Mouse (Mus musculus): ENCODE measurements at regions not wholly inside any gene's neighbourhood (a gene's known extent, or its start where the extent isn't known, plus 50 kb on each side); places are given as distances from the start of the nearest gene placed in this dataset.

DNA sequence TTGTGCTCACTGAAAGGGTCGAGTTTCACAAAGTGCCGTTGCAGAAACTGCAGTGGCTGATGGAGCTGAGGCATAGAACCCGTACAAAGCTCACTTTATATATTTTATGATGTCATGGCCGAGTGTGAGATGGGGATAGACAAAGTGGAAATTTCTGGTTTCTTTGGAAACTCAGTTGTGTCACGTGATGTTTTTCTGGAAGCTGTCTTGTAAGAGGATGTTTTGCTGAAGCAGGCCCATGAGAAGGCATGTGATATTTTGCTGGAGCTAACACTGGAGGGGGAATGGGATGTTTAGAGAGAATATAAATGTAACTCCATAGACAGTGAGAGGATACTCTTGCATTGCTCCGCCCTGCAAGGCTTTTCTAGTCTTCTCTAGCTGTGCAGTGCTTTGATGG lies 311.7 kb downstream of the Tmem132b start:
- Histone ChIP-seq H3K4me1 (no peaks in the 10 kb centered on the region), H3K36me3 (no peaks in the 10 kb centered on the region), H3K27me3 (no peaks in the 10 kb centered on the region), H3K4me2 (replicated peaks) (no peak overlapping the region), H3K27ac (no peak overlapping the region), H3K9ac (no peak overlapping the region), H3K4me3 (no peak overlapping the region), H3K9me3 (peaks cover 4% of the 10 kb centered on the region; the same call in 1 of the 2 replicates)
- WGBS = 69% methylated on average over 6 of the region's 6 CpGs
- ATAC-seq (ENCODE audit: low FRiP score, low read depth) = no peak

- Histone ChIP-seq H3K4me2 (replicated peaks) (no peak overlapping the region), H3K27ac (no peak overlapping the region), H3K4me3 (no peak overlapping the region), H3K9ac (no peak overlapping the region), H3K36me3 (no peaks in the 10 kb centered on the region), H3K27me3 (no peaks in the 10 kb centered on the region), H3K9me3 (peaks cover 14% of the 10 kb centered on the region), H3K4me1 (no peaks in the 10 kb centered on the region)
- ATAC-seq (ENCODE audit: low FRiP score, low read depth) = no peak
- WGBS = 85% methylated on average over 7 of the region's 7 CpGs
Measured at GRCm38 (mm10) chr5:125849722-125850121, 318.1 kb downstream of the Tmem132b start.

DNA sequence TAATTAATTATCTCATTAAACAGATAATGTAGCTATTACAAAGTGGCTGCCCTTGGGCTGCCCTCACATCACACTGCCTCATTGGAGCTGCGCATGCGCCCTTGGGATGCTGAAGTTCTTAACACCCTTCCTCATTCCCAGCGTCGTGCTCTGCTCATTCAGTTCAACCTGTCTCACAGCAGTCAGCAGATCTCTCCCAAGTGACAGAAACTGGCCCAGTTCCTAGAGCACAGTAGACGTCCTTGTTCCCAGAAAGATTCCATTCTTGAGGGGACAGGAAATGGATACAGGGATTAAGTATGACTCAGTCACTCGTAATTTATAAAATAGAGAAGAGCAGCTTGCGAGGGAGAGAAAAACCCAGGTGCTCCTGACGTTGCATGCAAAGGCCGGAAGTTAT lies 344.7 kb downstream of the Tmem132b start:
- 80% methylated on average over 9 of the region's 9 CpGs for WGBS
- ATAC-seq (ENCODE audit: low FRiP score, low read depth) = no peak

DNA sequence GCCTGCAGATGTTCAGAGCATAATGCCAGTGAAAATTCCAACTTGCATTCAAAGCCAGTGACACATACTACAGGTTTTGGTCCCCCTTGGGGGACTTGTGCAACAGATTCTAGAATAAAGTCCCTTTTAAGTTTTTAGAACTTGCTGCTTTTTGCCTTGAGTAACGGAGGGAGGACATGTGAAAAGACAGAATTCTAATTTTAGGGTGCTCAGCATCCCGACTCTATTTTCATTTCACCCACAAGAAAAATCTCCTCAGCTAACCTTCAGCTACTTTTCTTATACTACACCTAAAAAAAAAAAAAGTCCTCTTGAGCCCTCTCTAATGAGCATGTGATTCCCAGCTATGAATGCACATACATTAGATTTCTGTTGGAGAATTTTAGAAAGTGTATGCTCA lies 357.3 kb downstream of the Tmem132b start:
- WGBS = 84% methylated on average over 2 of the region's 2 CpGs
- Histone ChIP-seq H3K9ac (no peak overlapping the region), H3K27me3 (no peaks in the 10 kb centered on the region), H3K4me3 (no peak overlapping the region), H3K36me3 (no peaks in the 10 kb centered on the region), H3K9me3 (peaks cover 3% of the 10 kb centered on the region; the same call in 1 of the 2 replicates), H3K4me2 (replicated peaks) (no peak overlapping the region), H3K4me1 (no peaks in the 10 kb centered on the region), H3K27ac (no peak overlapping the region)
- ATAC-seq (ENCODE audit: low FRiP score, low read depth) = no peak

More for the DNA sequence above, 344.7 kb downstream of the Tmem132b start:
- no peaks in the 10 kb centered on the region for H3K27me3 ChIP-seq
- peaks cover 6% of the 10 kb centered on the region; the same call in 1 of the 2 replicates for H3K9me3 ChIP-seq
- H3K4me2 ChIP-seq (replicated peaks) = no peak overlapping the region
- no peak overlapping the region for H3K27ac ChIP-seq
- no peak overlapping the region for H3K4me3 ChIP-seq
- H3K36me3 ChIP-seq = no peaks in the 10 kb centered on the region
- no peak overlapping the region for H3K9ac ChIP-seq
- H3K4me1 ChIP-seq = no peaks in the 10 kb centered on the region

DNA sequence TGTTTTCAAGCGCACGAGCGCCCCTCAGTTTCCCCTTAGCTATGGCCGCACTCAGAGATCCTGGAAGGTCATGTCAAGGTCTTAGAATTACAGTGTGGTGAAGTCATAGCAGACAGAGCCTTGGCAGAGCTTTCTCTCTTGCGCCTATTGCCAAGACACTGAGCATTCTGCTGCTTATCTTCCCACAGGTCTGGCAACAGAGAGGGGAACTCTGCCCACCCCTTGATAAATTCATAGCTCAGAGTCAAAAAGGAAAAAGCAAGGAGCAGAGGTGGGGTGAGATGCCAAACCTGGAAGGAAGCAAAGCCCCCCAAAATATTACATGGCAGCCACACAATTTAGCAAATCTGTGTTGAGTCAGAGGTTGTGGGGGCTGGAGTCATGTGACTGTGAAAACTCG lies 362.3 kb downstream of the Tmem132b start:
- no peaks in the 10 kb centered on the region for H3K36me3 ChIP-seq
- H3K4me1 ChIP-seq = no peaks in the 10 kb centered on the region
- H3K9ac ChIP-seq = no peak overlapping the region
- H3K27ac ChIP-seq = no peak overlapping the region
- H3K4me3 ChIP-seq = no peak overlapping the region
- H3K9me3 ChIP-seq = peaks cover 6% of the 10 kb centered on the region; the same call in 1 of the 2 replicates
- no peak for ATAC-seq (ENCODE audit: low FRiP score, low read depth)
- no peaks in the 10 kb centered on the region for H3K27me3 ChIP-seq
- H3K4me2 ChIP-seq (replicated peaks) = no peak overlapping the region
- 87% methylated on average over 6 of the region's 6 CpGs for WGBS

DNA sequence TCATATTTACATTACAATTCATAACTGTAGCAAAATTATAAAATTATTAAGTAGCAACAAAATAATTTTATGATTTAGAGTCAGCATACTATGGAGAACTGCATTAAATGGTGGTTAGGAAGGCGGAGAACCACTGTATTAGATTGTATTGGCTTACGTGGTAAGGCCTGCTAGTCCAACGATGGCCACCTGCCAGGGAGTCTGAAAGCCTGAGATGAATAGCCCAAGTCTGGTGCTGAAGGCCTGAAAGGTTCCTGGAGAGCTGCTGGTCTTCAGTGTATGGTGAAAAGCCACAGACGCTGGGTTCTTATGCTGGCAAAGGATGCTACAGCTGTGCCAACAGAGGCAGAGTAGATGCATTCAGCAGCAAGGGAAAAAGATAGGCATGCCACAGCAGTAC lies 370.5 kb downstream of the Tmem132b start:
- no peak overlapping the region for H3K9ac ChIP-seq
- no peak for ATAC-seq (ENCODE audit: low FRiP score, low read depth)
- H3K4me2 ChIP-seq (replicated peaks) = no peak overlapping the region
- no peak overlapping the region for H3K27ac ChIP-seq
- H3K36me3 ChIP-seq = no peaks in the 10 kb centered on the region
- no peak overlapping the region for H3K4me3 ChIP-seq
- no peaks in the 10 kb centered on the region for H3K4me1 ChIP-seq
- WGBS = 86% methylated on average over 4 of the region's 4 CpGs
- no peaks in the 10 kb centered on the region for H3K27me3 ChIP-seq
- H3K9me3 ChIP-seq = no peaks in the 10 kb centered on the region

- Histone ChIP-seq H3K4me2 (replicated peaks) (no peak overlapping the region), H3K9ac (no peak overlapping the region), H3K4me1 (no peaks in the 10 kb centered on the region), H3K27ac (no peak overlapping the region), H3K27me3 (no peaks in the 10 kb centered on the region), H3K9me3 (no peaks in the 10 kb centered on the region), H3K36me3 (no peaks in the 10 kb centered on the region), H3K4me3 (no peak overlapping the region)
- no peak for ATAC-seq (ENCODE audit: low FRiP score, low read depth)
- WGBS = 81% methylated on average over 5 of the region's 5 CpGs
Measured at GRCm38 (mm10) chr5:125904426-125904825, 372.9 kb downstream of the Tmem132b start.

GRCm38 (mm10) chr5:125907332-125907731 lies 375.8 kb downstream of the Tmem132b start:
- Histone ChIP-seq H3K27ac (no peak overlapping the region), H3K4me1 (no peaks in the 10 kb centered on the region), H3K9ac (no peak overlapping the region), H3K4me2 (replicated peaks) (no peak overlapping the region), H3K4me3 (no peak overlapping the region), H3K36me3 (no peaks in the 10 kb centered on the region), H3K27me3 (no peaks in the 10 kb centered on the region), H3K9me3 (no peaks in the 10 kb centered on the region)
- ATAC-seq (ENCODE audit: low FRiP score, low read depth) = no peak
- 89% methylated on average over 4 of the region's 4 CpGs for WGBS

DNA sequence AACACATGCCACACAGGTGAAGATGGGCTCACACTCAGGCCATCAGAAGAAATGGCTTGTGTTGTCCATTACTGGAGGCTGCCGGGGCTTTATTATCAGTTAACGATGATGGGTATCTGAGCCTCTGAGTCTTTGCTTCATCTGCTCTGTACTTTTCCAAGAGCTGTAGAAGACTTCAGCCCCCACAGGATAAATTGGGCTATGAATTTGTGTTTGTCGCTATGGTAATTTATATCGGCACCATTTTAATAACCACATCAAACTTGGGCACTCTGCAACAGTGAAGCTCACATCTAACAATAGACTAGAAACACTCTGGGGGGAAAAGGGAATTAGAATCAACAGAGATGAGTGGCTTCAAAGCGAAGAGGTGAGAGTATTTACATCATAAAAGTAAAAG lies 376.3 kb downstream of the Tmem132b start:
- H3K4me2 ChIP-seq (replicated peaks) = no peak overlapping the region
- 90% methylated on average over 5 of the region's 5 CpGs for WGBS
- H3K4me1 ChIP-seq = no peaks in the 10 kb centered on the region
- H3K4me3 ChIP-seq = no peak overlapping the region
- no peak overlapping the region for H3K27ac ChIP-seq
- H3K9me3 ChIP-seq = no peaks in the 10 kb centered on the region
- H3K9ac ChIP-seq = no peak overlapping the region
- ATAC-seq (ENCODE audit: low FRiP score, low read depth) = no peak
- H3K27me3 ChIP-seq = no peaks in the 10 kb centered on the region
- no peaks in the 10 kb centered on the region for H3K36me3 ChIP-seq

DNA sequence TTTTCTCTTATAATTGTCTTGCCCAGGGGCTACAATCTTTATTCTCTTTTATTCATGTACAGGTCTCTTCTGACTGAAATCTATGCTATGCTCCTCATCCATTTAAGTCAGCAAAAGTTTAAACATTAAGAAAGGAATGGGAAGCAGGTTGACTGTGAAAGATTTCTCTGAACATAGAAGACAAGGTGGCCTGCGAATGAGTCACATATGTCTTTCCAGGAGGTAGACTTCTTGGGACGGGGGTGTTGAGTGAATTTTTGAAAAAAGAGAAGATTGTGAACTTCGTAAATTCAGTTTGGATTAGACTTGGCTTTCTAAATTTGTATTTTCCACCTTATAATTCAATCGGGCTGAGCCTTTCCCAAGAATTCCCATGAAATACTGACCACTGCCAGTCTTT lies 384.3 kb downstream of the Tmem132b start:
- no peaks in the 10 kb centered on the region for H3K27me3 ChIP-seq
- no peak for ATAC-seq (ENCODE audit: low FRiP score, low read depth)
- peaks cover 13% of the 10 kb centered on the region for H3K9me3 ChIP-seq
- 85% methylated on average over 4 of the region's 4 CpGs for WGBS
- H3K4me2 ChIP-seq (replicated peaks) = no peak overlapping the region
- no peak overlapping the region for H3K9ac ChIP-seq
- no peak overlapping the region for H3K27ac ChIP-seq
- H3K4me1 ChIP-seq = no peaks in the 10 kb centered on the region
- H3K36me3 ChIP-seq = no peaks in the 10 kb centered on the region
- H3K4me3 ChIP-seq = no peak overlapping the region

DNA sequence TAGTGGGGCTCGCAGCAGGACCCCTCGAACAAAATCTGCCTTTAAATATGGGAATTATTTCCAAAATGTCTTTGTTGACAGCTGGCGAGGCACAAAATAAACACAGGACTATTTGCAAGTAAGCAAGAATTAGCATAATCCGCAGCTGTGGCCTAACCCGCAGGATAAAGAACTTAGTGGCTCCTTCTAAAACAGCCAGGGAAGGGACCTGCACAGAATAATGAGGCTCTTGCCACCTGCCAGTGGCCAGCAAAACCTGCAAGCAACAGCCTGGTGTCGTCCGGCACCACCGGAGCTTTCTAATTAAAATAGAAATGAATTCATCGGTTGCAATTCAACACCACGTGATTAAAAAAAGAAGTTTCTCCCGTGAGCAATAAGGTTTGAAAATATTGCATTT lies 389.4 kb downstream of the Tmem132b start:
- no peak overlapping the region for H3K27ac ChIP-seq
- peaks cover 13% of the 10 kb centered on the region; the same call in 1 of the 2 replicates for H3K9me3 ChIP-seq
- H3K4me3 ChIP-seq = no peak overlapping the region
- H3K36me3 ChIP-seq = no peaks in the 10 kb centered on the region
- no peak for ATAC-seq (ENCODE audit: low FRiP score, low read depth)
- no peaks in the 10 kb centered on the region for H3K4me1 ChIP-seq
- H3K27me3 ChIP-seq = no peaks in the 10 kb centered on the region
- no peak overlapping the region for H3K4me2 ChIP-seq (replicated peaks)
- no peak overlapping the region for H3K9ac ChIP-seq
- 35% methylated on average over 11 of the region's 11 CpGs for WGBS

DNA sequence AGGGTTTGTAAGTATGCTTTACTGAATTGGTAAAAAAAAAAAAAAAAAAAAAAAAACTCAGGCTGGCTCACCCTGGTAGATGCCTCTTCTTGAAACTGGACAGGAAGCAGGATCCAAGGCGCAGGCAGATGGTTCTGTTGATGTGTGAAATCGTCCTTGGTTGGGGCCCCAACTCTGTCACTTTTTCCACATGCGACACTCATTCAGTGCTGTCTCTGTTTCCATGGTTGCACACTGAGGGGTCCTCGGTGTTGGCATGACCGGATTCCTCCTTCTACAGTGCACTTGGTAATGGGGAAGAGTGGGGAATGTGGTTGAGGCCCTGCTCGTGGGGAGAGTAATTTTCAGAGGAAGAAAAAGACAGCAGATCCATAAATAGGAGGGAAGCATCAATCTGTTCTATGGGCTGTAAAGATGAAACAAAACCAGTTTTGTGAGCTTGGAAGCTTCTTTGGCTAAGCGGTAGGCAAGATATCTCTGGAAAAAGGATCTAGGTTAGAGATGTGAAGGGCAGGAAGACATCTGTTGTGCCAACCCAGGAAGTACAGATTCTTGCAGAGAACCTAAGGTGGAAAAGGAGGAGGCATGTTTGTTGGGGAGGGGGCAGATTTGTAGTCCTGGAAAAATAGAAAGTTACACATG lies 394.4 kb downstream of the Tmem132b start:
- Histone ChIP-seq H3K4me3 (no peak overlapping the region), H3K4me1 (no peaks in the 10 kb centered on the region), H3K4me2 (replicated peaks) (no peak overlapping the region), H3K9ac (no peak overlapping the region), H3K9me3 (no peaks in the 10 kb centered on the region), H3K36me3 (no peaks in the 10 kb centered on the region), H3K27ac (no peak overlapping the region), H3K27me3 (no peaks in the 10 kb centered on the region)
- no peak for ATAC-seq (ENCODE audit: low FRiP score, low read depth)
- 80% methylated on average over 7 of the region's 7 CpGs for WGBS

DNA sequence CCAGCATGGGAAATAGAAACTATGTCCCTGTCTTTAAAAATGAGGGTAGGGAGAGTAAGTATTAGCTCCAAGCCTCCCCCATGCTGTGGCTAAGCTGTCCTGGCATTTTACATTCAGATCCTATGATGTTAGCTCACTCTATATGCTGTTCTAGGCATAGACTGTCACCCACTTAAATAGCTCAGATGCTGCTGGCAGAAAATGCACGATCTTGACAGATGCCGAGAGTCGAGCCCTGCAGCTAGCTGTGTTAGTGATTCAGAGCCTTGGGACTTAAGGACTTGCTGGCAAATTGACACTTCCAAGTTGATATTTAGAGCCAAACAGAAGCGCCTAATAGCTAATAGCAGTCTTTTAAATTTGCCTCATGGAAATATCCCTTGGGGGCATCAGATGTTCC lies 399.9 kb downstream of the Tmem132b start:
- H3K36me3 ChIP-seq = no peaks in the 10 kb centered on the region
- no peaks in the 10 kb centered on the region for H3K4me1 ChIP-seq
- ATAC-seq (ENCODE audit: low FRiP score, low read depth) = no peak
- H3K4me3 ChIP-seq = no peak overlapping the region
- H3K4me2 ChIP-seq (replicated peaks) = no peak overlapping the region
- no peak overlapping the region for H3K9ac ChIP-seq
- H3K27ac ChIP-seq = no peak overlapping the region
- no peaks in the 10 kb centered on the region for H3K27me3 ChIP-seq
- 78% methylated on average over 4 of the region's 4 CpGs for WGBS
- no peaks in the 10 kb centered on the region for H3K9me3 ChIP-seq

Data from limb, embryonic 13.5 days (tissue).